10 mouse cellular contexts compared by ENCODE assay signal in genomic region chr11:87817443-87817773, GRCm38 (mm10). TPM values are rescaled to one million over a fixed set of nuclear protein-coding genes. Genes with fewer than 3 reads are reported as not detected.
A peak's percentile ranks its signal among the peaks of the same experiment; 100 is the strongest.
DNase-seq lines count a peak whose midpoint lies in the region; ATAC-seq and TF ChIP-seq lines count a peak whose summit lies in the region.
"Had no signal": no experiment of that assay in that cellular context is flagged by ENCODE, and none has a peak within 500 bp of the region (broad histone marks: within the 10 kb centered on the region; RNA-seq: fewer than 3 reads in every experiment).

No protein-coding gene starts in this region.

- no peaks in the 10 kb centered on the region for H3K36me3 ChIP-seq in embryonic facial prominence, embryonic 13.5 days
- H3K36me3 ChIP-seq in intestine, postnatal 0 days (ENCODE audit: control insufficient read depth, insufficient read depth), result no peaks in the 10 kb centered on the region
- H3K36me3 ChIP-seq in neural tube, embryonic 14.5 days (ENCODE audit: control insufficient read depth, insufficient read depth, low read length), result no peaks in the 10 kb centered on the region

- H3K27ac ChIP-seq in layer of hippocampus, adult 2 months, result peak overlapping the region; percentile 61
- no peak overlapping the region for H3K27ac ChIP-seq in embryonic facial prominence, embryonic 13.5 days
- H3K27ac ChIP-seq in intestine, postnatal 0 days (ENCODE audit: low read depth, low read length), result no peak overlapping the region
- no peak overlapping the region for H3K27ac ChIP-seq in neural tube, embryonic 14.5 days (ENCODE audit: low read depth, low read length)

- H3K27me3 ChIP-seq in embryonic facial prominence, embryonic 13.5 days, result peaks cover 26% of the 10 kb centered on the region
- H3K27me3 ChIP-seq in intestine, postnatal 0 days (replicated peaks; ENCODE audit: control insufficient read depth, insufficient read depth, low read length), result peaks cover 10% of the 10 kb centered on the region; the same call in 1 of the 2 replicates
- H3K27me3 ChIP-seq in neural tube, embryonic 14.5 days (ENCODE audit: control insufficient read depth, insufficient read depth, low read length), result no peaks in the 10 kb centered on the region

- ATAC-seq in embryonic facial prominence, embryonic 13.5 days (ENCODE audit: insufficient number of reproducible peaks, insufficient read depth, low FRiP score, low TSS enrichment, low read depth), result no peak
- no peak for ATAC-seq in intestine, postnatal 0 days
- 0 out of 2 replicates have a peak, but pooled peaks have one; percentile 31 for ATAC-seq in neural tube, embryonic 14.5 days (ENCODE audit: low read depth)
- ATAC-seq: Patski had no signal

- no peaks in the 10 kb centered on the region for H3K9me3 ChIP-seq in embryonic facial prominence, embryonic 13.5 days
- H3K9me3 ChIP-seq in intestine, postnatal 0 days (ENCODE audit: control insufficient read depth), result no peaks in the 10 kb centered on the region
- H3K9me3 ChIP-seq in neural tube, embryonic 14.5 days (ENCODE audit: control insufficient read depth, low read length), result no peaks in the 10 kb centered on the region

- 31% methylated on average over 4 of the region's 4 CpGs for WGBS in embryonic facial prominence, embryonic 13.5 days
- 37% methylated on average over 4 of the region's 4 CpGs for WGBS in intestine, postnatal 0 days
- WGBS in neural tube, embryonic 14.5 days, result 28% methylated on average over 4 of the region's 4 CpGs

- H3K4me1 ChIP-seq in embryonic facial prominence, embryonic 13.5 days, result peaks cover 9% of the 10 kb centered on the region
- H3K4me1 ChIP-seq in intestine, postnatal 0 days (replicated peaks; ENCODE audit: control insufficient read depth, insufficient read depth, low read length), result no peaks in the 10 kb centered on the region
- no peaks in the 10 kb centered on the region for H3K4me1 ChIP-seq in neural tube, embryonic 14.5 days (ENCODE audit: control insufficient read depth, insufficient read depth, low read length)

- DNase-seq in layer of hippocampus, adult 2 months (ENCODE audit: low spot score in 2 of 2), result no peak
- no peak for DNase-seq in layer of hippocampus, postnatal 36 days
- DNase-seq in right cerebral cortex, adult 2 months (ENCODE audit: low spot score in 2 of 2), result no peak
- DNase-seq in ovary, postnatal 10 days (ENCODE audit: low spot score), result no peak
- no peak for DNase-seq in layer of hippocampus, adult 8-10 months (ENCODE audit: low spot score in 2 of 2)

- no peak for TF ChIP-seq CTCF in layer of hippocampus, adult 2 months (conservative IDR thresholded peaks at IDR 0.05)
- TF ChIP-seq CTCF in intestine, postnatal 0 days (IDR thresholded peaks at IDR 0.05; ENCODE audit: low read depth), result no peak

- peak overlapping the region; percentile 72 for H3K4me2 ChIP-seq in embryonic facial prominence, embryonic 13.5 days
- H3K4me2 ChIP-seq in intestine, postnatal 0 days (replicated peaks; ENCODE audit: low read depth), result peak overlapping the region; percentile 71
- H3K4me2 ChIP-seq in neural tube, embryonic 14.5 days (ENCODE audit: low read depth, low read length), result peak overlapping the region; percentile 52

- H3K9ac ChIP-seq in embryonic facial prominence, embryonic 13.5 days, result peak overlapping the region; percentile 62
- H3K9ac ChIP-seq in intestine, postnatal 0 days (ENCODE audit: low read depth, low read length), result no peak overlapping the region
- peak overlapping the region; percentile 34; the same call in 1 of the 2 replicates for H3K9ac ChIP-seq in neural tube, embryonic 14.5 days (replicated peaks; ENCODE audit: low read depth, low read length)

- peak overlapping the region; percentile 63 for H3K4me3 ChIP-seq in layer of hippocampus, adult 2 months
- H3K4me3 ChIP-seq in embryonic facial prominence, embryonic 13.5 days, result peak overlapping the region; percentile 37
- H3K4me3 ChIP-seq in intestine, postnatal 0 days (ENCODE audit: low read depth, low read length), result peak overlapping the region; percentile 41
- peak overlapping the region; percentile 26 for H3K4me3 ChIP-seq in neural tube, embryonic 14.5 days (ENCODE audit: low read depth, low read length)

RNA-seq across cellular contexts. Expression of gene Lpo, which starts 10.7 kb away (rescaled TPM):
- under 1 TPM; 0.27 to 0.64 TPM for total RNA-seq in layer of hippocampus, adult 2 months (2021)
- under 1 TPM; 0.12 to 0.18 TPM for total RNA-seq in layer of hippocampus, postnatal 36 days (2021)
- 0.08 and 0.11 TPM in 2 replicates for polyA plus RNA-seq in embryonic facial prominence, embryonic 13.5 days (2015; fragmentation: Nextera tagmentation; extraction: Ambion mirVana)
- polyA plus RNA-seq in intestine, postnatal 0 days (2015; fragmentation: Nextera tagmentation; extraction: Ambion mirVana), result 0.22 TPM in 1 of 2 replicates, not detected in the other
- polyA plus RNA-seq in neural tube, embryonic 14.5 days (2014; fragmentation: Nextera tagmentation; extraction: Ambion mirVana), result 0.93 and 1.3 TPM in 2 replicates
- 1 to 10 TPM in 1 of 4 experiments, under 1 TPM in 3; 0.20 to 1.0 (median 0.30) TPM for total RNA-seq in layer of hippocampus, adult 8-10 months (2022)
- polyA plus RNA-seq: Patski had no signal

RNA-seq across cellular contexts. Expression of gene Mpo, which starts 24.0 kb away (rescaled TPM):
- total RNA-seq in layer of hippocampus, adult 2 months (2021), result not detected
- under 1 TPM; 0.28 to 0.60 TPM for total RNA-seq in layer of hippocampus, postnatal 36 days (2021)
- polyA plus RNA-seq in embryonic facial prominence, embryonic 13.5 days (2015; fragmentation: Nextera tagmentation; extraction: Ambion mirVana), result 1.9 and 6.1 TPM in 2 replicates
- polyA plus RNA-seq in intestine, postnatal 0 days (2015; fragmentation: Nextera tagmentation; extraction: Ambion mirVana), result 0.12 and 0.27 TPM in 2 replicates
- polyA plus RNA-seq in neural tube, embryonic 14.5 days (2014; fragmentation: Nextera tagmentation; extraction: Ambion mirVana), result 0.31 and 2.2 TPM in 2 replicates
- under 1 TPM in 1 of 4 experiments, not detected in 3; 0.79 TPM for total RNA-seq in layer of hippocampus, adult 8-10 months (2022)
- total RNA-seq: left cerebral cortex, postnatal 10 days had no signal
- polyA plus RNA-seq: Patski had no signal

RNA-seq across cellular contexts. Expression of gene Mks1, which starts 35.6 kb away (rescaled TPM):
- 1 to 10 TPM; 5.7 to 5.9 TPM for total RNA-seq in layer of hippocampus, adult 2 months (2021)
- total RNA-seq in layer of hippocampus, postnatal 36 days (2021), result 1 to 10 TPM; 4.5 to 5.1 TPM
- 17.0 and 17.9 TPM in 2 replicates for polyA plus RNA-seq in embryonic facial prominence, embryonic 13.5 days (2015; fragmentation: Nextera tagmentation; extraction: Ambion mirVana)
- polyA plus RNA-seq in intestine, postnatal 0 days (2015; fragmentation: Nextera tagmentation; extraction: Ambion mirVana), result 2.4 and 2.6 TPM in 2 replicates
- polyA plus RNA-seq in neural tube, embryonic 14.5 days (2014; fragmentation: Nextera tagmentation; extraction: Ambion mirVana), result 10.4 and 11.1 TPM in 2 replicates
- 1 to 10 TPM; 6.3 to 8.1 (median 6.9) TPM for total RNA-seq in layer of hippocampus, adult 8-10 months (2022)

RNA-seq across cellular contexts. Expression of gene Tspoap1, which starts 57.1 kb away (rescaled TPM):
- total RNA-seq in layer of hippocampus, adult 2 months (2021), result 100 to 1,000 TPM; 155 to 175 TPM
- total RNA-seq in layer of hippocampus, postnatal 36 days (2021), result 100 to 1,000 TPM; 146 to 163 TPM
- 4.9 and 5.3 TPM in 2 replicates for polyA plus RNA-seq in embryonic facial prominence, embryonic 13.5 days (2015; fragmentation: Nextera tagmentation; extraction: Ambion mirVana)
- polyA plus RNA-seq in intestine, postnatal 0 days (2015; fragmentation: Nextera tagmentation; extraction: Ambion mirVana), result 0.33 and 0.61 TPM in 2 replicates
- polyA plus RNA-seq in neural tube, embryonic 14.5 days (2014; fragmentation: Nextera tagmentation; extraction: Ambion mirVana), result 47.8 and 55.2 TPM in 2 replicates
- total RNA-seq in layer of hippocampus, adult 8-10 months (2022), result 100 to 1,000 TPM; 145 to 183 (median 166) TPM

RNA-seq across cellular contexts. Expression of gene Epx, which starts 57.9 kb away (rescaled TPM):
- not detected for total RNA-seq in layer of hippocampus, adult 2 months (2021)
- not detected for total RNA-seq in layer of hippocampus, postnatal 36 days (2021)
- 0.15 and 0.34 TPM in 2 replicates for polyA plus RNA-seq in embryonic facial prominence, embryonic 13.5 days (2015; fragmentation: Nextera tagmentation; extraction: Ambion mirVana)
- polyA plus RNA-seq in intestine, postnatal 0 days (2015; fragmentation: Nextera tagmentation; extraction: Ambion mirVana), result 0.16 TPM in 1 of 2 replicates, not detected in the other
- 0.28 and 0.46 TPM in 2 replicates for polyA plus RNA-seq in neural tube, embryonic 14.5 days (2014; fragmentation: Nextera tagmentation; extraction: Ambion mirVana)
- total RNA-seq in layer of hippocampus, adult 8-10 months (2022), result under 1 TPM in 2 of 4 experiments, not detected in 2; 0.16 to 0.35 TPM
- polyA plus RNA-seq: Patski had no signal
